Mouse (Mus musculus): Measurements from ENCODE around the gene Obscn. TPM values are rescaled to one million over a fixed set of nuclear protein-coding genes. Genes with fewer than 3 reads are reported as not detected.
A peak's percentile ranks its signal among the peaks of the same experiment; 100 is the strongest.

Gene Obscn
- polyA plus RNA-seq, 1 experiment from 2014 or later: 3.0 TPM

- no peaks in the 10 kb centered on the region for H3K36me3 ChIP-seq (ENCODE audit: control insufficient read depth, insufficient read depth, low read length)
- no peak overlapping the region for H3K4me2 ChIP-seq (ENCODE audit: low read depth, low read length)
- no peak overlapping the region for H3K9ac ChIP-seq (ENCODE audit: low read length)
- no peak for ATAC-seq (ENCODE audit: low read depth)
- H3K9me3 ChIP-seq (ENCODE audit: control insufficient read depth, low read length): no peaks in the 10 kb centered on the region
- H3K4me1 ChIP-seq (replicated peaks; ENCODE audit: control insufficient read depth, insufficient read depth, low read length): peaks cover 10% of the 10 kb centered on the region
- no peak overlapping the region for H3K4me3 ChIP-seq (ENCODE audit: low read length)
- WGBS: 38% methylated on average over 2 of the region's 2 CpGs
- H3K27ac ChIP-seq (ENCODE audit: low read length): no peak overlapping the region
- H3K27me3 ChIP-seq (ENCODE audit: control insufficient read depth, insufficient read depth, low read depth, low read length): no peaks in the 10 kb centered on the region
Measured at GRCm38 (mm10) chr11:59165616-59166241, 29.5 kb upstream of the Obscn start.

DNA sequence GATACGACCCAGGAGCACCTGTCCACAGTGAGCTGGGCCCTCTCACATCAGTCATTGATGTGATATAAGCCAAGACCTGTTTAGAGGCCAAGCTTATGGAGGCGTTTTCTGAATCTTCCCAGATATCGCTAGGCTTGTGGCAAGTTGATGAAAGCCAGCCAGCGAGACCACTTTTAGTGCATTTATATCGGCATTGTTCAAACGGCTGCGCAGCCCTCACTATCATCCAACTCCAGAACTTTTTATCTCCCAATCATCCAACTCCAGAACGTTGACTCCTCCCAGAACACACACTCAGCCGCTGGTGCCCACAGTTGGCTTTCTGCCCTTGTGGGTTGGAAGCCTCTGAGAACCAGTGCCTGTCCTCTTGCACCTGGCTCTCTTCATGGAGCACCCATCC is 28.2 kb upstream of the Obscn start:
- ATAC-seq (ENCODE audit: low read depth): no peak
- peak overlapping the region; percentile 97 for H3K9ac ChIP-seq (ENCODE audit: low read length)

DNA sequence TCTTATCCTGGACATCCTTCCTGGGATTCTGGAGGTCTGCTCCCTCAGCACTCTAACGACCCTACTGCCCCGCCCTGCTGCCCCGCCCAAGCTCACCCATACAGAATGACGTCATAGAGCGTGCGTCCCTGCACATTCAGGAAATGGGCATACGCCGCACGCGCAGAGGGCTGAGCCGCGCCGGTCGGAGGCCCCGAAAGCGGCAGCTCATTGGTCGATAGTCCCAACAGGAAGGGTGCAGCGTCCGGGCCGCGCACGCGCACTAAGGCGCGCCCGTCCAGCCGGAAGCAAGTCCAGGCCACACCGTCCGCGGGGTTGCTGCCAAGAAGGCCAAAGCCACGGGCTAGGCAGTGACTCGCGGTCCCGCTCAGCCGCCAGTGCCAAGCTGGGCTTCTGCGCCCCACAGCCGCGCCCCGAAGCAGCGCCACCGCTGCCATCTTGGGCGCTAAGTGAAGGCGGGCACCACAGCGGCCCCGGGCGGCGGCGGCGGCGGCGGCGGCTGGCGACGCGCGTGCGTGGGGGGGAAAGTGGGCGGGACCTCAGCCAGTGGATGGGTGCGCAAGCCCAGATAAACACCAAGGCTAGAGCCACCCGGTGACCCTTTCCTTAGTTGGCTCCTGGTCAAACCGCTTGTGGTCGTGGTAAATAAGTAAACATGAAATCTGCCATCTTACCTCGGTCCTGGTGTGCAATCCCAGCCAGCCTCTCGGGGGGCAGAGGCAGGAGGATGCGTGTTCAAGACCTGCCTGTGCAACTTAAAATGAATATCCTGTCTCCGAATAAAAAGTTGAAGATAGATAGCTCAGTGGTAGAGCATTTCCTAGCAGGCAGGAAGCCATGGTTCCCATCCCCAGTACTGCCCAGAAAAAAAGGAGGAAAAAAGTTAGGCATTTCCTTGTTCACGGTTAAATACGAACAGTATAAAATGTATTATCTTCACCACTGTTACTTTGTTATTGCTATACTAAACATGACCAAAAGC is 27.3 kb upstream of the Obscn start, which contains the start of gene Iba57:
Gene Iba57 (minus strand): TSS at position 485 of the 982 bp plus-strand sequence.
- H3K4me3 ChIP-seq (ENCODE audit: low read length): peak within 1 kb of the TSS; percentile 84
- peak within 1 kb of the TSS; percentile 82 for H3K4me2 ChIP-seq (ENCODE audit: low read depth, low read length)
- H3K27me3 ChIP-seq (ENCODE audit: control insufficient read depth, insufficient read depth, low read depth, low read length): no peaks in the 10 kb centered on the region
- H3K4me1 ChIP-seq (replicated peaks; ENCODE audit: control insufficient read depth, insufficient read depth, low read length): peaks cover 10% of the 10 kb centered on the region
- peak; percentile 99 for ATAC-seq (ENCODE audit: low read depth)
- H3K9me3 ChIP-seq (ENCODE audit: control insufficient read depth, low read length): no peaks in the 10 kb centered on the region
- 2% methylated on average over 66 of the region's 68 CpGs for WGBS
- H3K9ac ChIP-seq (ENCODE audit: low read length): peak within 1 kb of the TSS; percentile 97
- H3K27ac ChIP-seq (ENCODE audit: low read length): peak within 1 kb of the TSS; percentile 100
- no peaks in the 10 kb centered on the region for H3K36me3 ChIP-seq (ENCODE audit: control insufficient read depth, insufficient read depth, low read length)

More for the DNA sequence above, 28.2 kb upstream of the Obscn start:
- 74% methylated on average over 9 of the region's 9 CpGs for WGBS
- Histone ChIP-seq H3K9me3 (ENCODE audit: control insufficient read depth, low read length) (no peaks in the 10 kb centered on the region), H3K4me1 (replicated peaks; ENCODE audit: control insufficient read depth, insufficient read depth, low read length) (peaks cover 10% of the 10 kb centered on the region), H3K4me2 (ENCODE audit: low read depth, low read length) (peak overlapping the region; percentile 70), H3K27ac (ENCODE audit: low read length) (peak overlapping the region; percentile 100), H3K36me3 (ENCODE audit: control insufficient read depth, insufficient read depth, low read length) (no peaks in the 10 kb centered on the region), H3K27me3 (ENCODE audit: control insufficient read depth, insufficient read depth, low read depth, low read length) (no peaks in the 10 kb centered on the region), H3K4me3 (ENCODE audit: low read length) (peak overlapping the region; percentile 84; the same call in 1 of the 2 replicates)

GRCm38 (mm10) chr11:59162443-59163254 is 26.4 kb upstream of the Obscn start:
- Histone ChIP-seq H3K9ac (ENCODE audit: low read length) (peak overlapping the region; percentile 65), H3K9me3 (ENCODE audit: control insufficient read depth, low read length) (no peaks in the 10 kb centered on the region), H3K36me3 (ENCODE audit: control insufficient read depth, insufficient read depth, low read length) (peaks cover 2% of the 10 kb centered on the region; the same call in 1 of the 2 replicates), H3K27ac (ENCODE audit: low read length) (peak overlapping the region; percentile 100), H3K27me3 (ENCODE audit: control insufficient read depth, insufficient read depth, low read depth, low read length) (no peaks in the 10 kb centered on the region), H3K4me3 (ENCODE audit: low read length) (peak overlapping the region; percentile 84), H3K4me1 (replicated peaks; ENCODE audit: control insufficient read depth, insufficient read depth, low read length) (peaks cover 10% of the 10 kb centered on the region), H3K4me2 (ENCODE audit: low read depth, low read length) (peak overlapping the region; percentile 82)
- no peak for ATAC-seq (ENCODE audit: low read depth)
- 56% methylated on average over 9 of the region's 9 CpGs for WGBS

DNA sequence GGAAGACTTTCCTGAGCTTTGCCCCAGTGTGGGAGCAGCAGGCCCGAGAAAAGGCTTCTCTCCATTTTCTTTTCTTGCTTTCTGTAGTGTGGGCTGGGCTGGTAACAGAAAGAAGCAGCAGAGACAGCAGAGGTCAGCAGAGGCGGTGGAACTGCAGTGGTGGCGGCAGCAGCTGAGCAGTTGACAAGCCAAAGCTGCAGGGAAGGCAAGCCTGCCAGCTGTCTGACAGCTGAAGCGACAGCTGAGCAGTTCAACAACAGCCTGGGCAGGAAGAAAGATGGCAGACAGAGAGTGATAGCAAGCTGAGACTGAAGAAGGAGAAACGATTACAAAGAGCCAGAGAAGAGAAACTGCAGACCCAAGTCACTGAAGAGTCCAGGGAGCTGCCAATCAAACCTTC is 25.2 kb upstream of the Obscn start:
- H3K9me3 ChIP-seq (ENCODE audit: control insufficient read depth, low read length): no peaks in the 10 kb centered on the region
- peak overlapping the region; percentile 23; the same call in 1 of the 2 replicates for H3K27ac ChIP-seq (ENCODE audit: low read length)
- no peak overlapping the region for H3K4me2 ChIP-seq (ENCODE audit: low read depth, low read length)
- peaks cover 10% of the 10 kb centered on the region for H3K4me1 ChIP-seq (replicated peaks; ENCODE audit: control insufficient read depth, insufficient read depth, low read length)
- peaks cover 4% of the 10 kb centered on the region; the same call in 1 of the 2 replicates for H3K36me3 ChIP-seq (ENCODE audit: control insufficient read depth, insufficient read depth, low read length)
- ATAC-seq (ENCODE audit: low read depth): no peak
- no peak overlapping the region for H3K4me3 ChIP-seq (ENCODE audit: low read length)
- no peaks in the 10 kb centered on the region for H3K27me3 ChIP-seq (ENCODE audit: control insufficient read depth, insufficient read depth, low read depth, low read length)
- H3K9ac ChIP-seq (ENCODE audit: low read length): no peak overlapping the region
- 42% methylated on average over 5 of the region's 5 CpGs for WGBS

GRCm38 (mm10) chr11:59159558-59159957 is 23.4 kb upstream of the Obscn start:
- Histone ChIP-seq H3K9me3 (ENCODE audit: control insufficient read depth, low read length) (no peaks in the 10 kb centered on the region), H3K4me3 (ENCODE audit: low read length) (no peak overlapping the region), H3K9ac (ENCODE audit: low read length) (no peak overlapping the region), H3K27ac (ENCODE audit: low read length) (no peak overlapping the region), H3K4me2 (ENCODE audit: low read depth, low read length) (no peak overlapping the region), H3K27me3 (ENCODE audit: control insufficient read depth, insufficient read depth, low read depth, low read length) (no peaks in the 10 kb centered on the region), H3K36me3 (ENCODE audit: control insufficient read depth, insufficient read depth, low read length) (peaks cover 4% of the 10 kb centered on the region; the same call in 1 of the 2 replicates), H3K4me1 (replicated peaks; ENCODE audit: control insufficient read depth, insufficient read depth, low read length) (peaks cover 10% of the 10 kb centered on the region)
- no peak for ATAC-seq (ENCODE audit: low read depth)
- WGBS: 79% methylated on average over 4 of the region's 4 CpGs

- Histone ChIP-seq H3K9me3 (ENCODE audit: control insufficient read depth, low read length) (no peaks in the 10 kb centered on the region), H3K27ac (ENCODE audit: low read length) (no peak overlapping the region), H3K4me3 (ENCODE audit: low read length) (no peak overlapping the region), H3K9ac (ENCODE audit: low read length) (no peak overlapping the region), H3K4me1 (replicated peaks; ENCODE audit: control insufficient read depth, insufficient read depth, low read length) (peaks cover 8% of the 10 kb centered on the region), H3K4me2 (ENCODE audit: low read depth, low read length) (no peak overlapping the region), H3K27me3 (ENCODE audit: control insufficient read depth, insufficient read depth, low read depth, low read length) (no peaks in the 10 kb centered on the region), H3K36me3 (ENCODE audit: control insufficient read depth, insufficient read depth, low read length) (peaks cover 4% of the 10 kb centered on the region; the same call in 1 of the 2 replicates)
- ATAC-seq (ENCODE audit: low read depth): no peak
- WGBS: 91% methylated on average over 13 of the region's 13 CpGs
Measured at GRCm38 (mm10) chr11:59159099-59159498, 22.9 kb upstream of the Obscn start.

GRCm38 (mm10) chr11:59155900-59156299 is 19.7 kb upstream of the Obscn start:
- ATAC-seq (ENCODE audit: low read depth): no peak
- H3K27me3 ChIP-seq (ENCODE audit: control insufficient read depth, insufficient read depth, low read depth, low read length): no peaks in the 10 kb centered on the region
- H3K9ac ChIP-seq (ENCODE audit: low read length): no peak overlapping the region
- H3K4me2 ChIP-seq (ENCODE audit: low read depth, low read length): no peak overlapping the region
- no peaks in the 10 kb centered on the region for H3K4me1 ChIP-seq (replicated peaks; ENCODE audit: control insufficient read depth, insufficient read depth, low read length)
- peaks cover 4% of the 10 kb centered on the region; the same call in 1 of the 2 replicates for H3K36me3 ChIP-seq (ENCODE audit: control insufficient read depth, insufficient read depth, low read length)
- 86% methylated on average over 5 of the region's 5 CpGs for WGBS
- H3K4me3 ChIP-seq (ENCODE audit: low read length): no peak overlapping the region
- no peaks in the 10 kb centered on the region for H3K9me3 ChIP-seq (ENCODE audit: control insufficient read depth, low read length)
- no peak overlapping the region for H3K27ac ChIP-seq (ENCODE audit: low read length)

All from lung, embryonic 16.5 days (tissue).